Mouse (Mus musculus): ENCODE results near the gene Acot8. TPM values are rescaled to one million over a fixed set of nuclear protein-coding genes. Genes with fewer than 3 reads are reported as not detected.

Acot8 gene
- polyA plus RNA-seq, 1 experiment from 2014 or later, result 18.9 TPM

- Histone ChIP-seq H3K27me3 (replicated peaks; ENCODE audit: insufficient read depth, low read length) (no peaks in the 10 kb centered on the region), H3K27ac (ENCODE audit: low read length) (no peak overlapping the region), H3K9ac (replicated peaks; ENCODE audit: low read depth) (no peak overlapping the region), H3K4me3 (ENCODE audit: low read depth, low read length) (no peak overlapping the region), H3K36me3 (ENCODE audit: insufficient read depth, low read length) (no peaks in the 10 kb centered on the region), H3K4me2 (replicated peaks; ENCODE audit: low read depth, low read length) (no peak overlapping the region), H3K9me3 (ENCODE audit: low read length) (no peaks in the 10 kb centered on the region), H3K4me1 (ENCODE audit: insufficient read depth, low read depth, low read length) (0 out of 2 replicates have a peak, but pooled peaks cover 6% of the 10 kb centered on the region)
- ATAC-seq (no peak), DNase-seq (ENCODE audit: low spot score) (no peak)
- WGBS, result 63% methylated on average over 4 of the region's 4 CpGs
- no peak for TF ChIP-seq CTCF (IDR thresholded peaks at IDR 0.05)
- no peak for TF ChIP-seq EP300 (IDR thresholded peaks at IDR 0.05)
Observed at GRCm38 (mm10) chr2:164781876-164782275, 22.8 kb downstream of the Acot8 start.

GRCm38 (mm10) chr2:164779481-164780086 is 25.1 kb downstream of the Acot8 start, which contains the start of gene Tnnc2:
TSS of gene Tnnc2 (minus strand) at chr2:164779967.
- Histone ChIP-seq H3K36me3 (ENCODE audit: insufficient read depth, low read length) (no peaks in the 10 kb centered on the region), H3K27me3 (replicated peaks; ENCODE audit: insufficient read depth, low read length) (no peaks in the 10 kb centered on the region), H3K9me3 (ENCODE audit: low read length) (no peaks in the 10 kb centered on the region), H3K4me2 (replicated peaks; ENCODE audit: low read depth, low read length) (no peak within 1 kb of the TSS), H3K9ac (replicated peaks; ENCODE audit: low read depth) (no peak within 1 kb of the TSS), H3K27ac (ENCODE audit: low read length) (no peak within 1 kb of the TSS), H3K4me1 (ENCODE audit: insufficient read depth, low read depth, low read length) (no peaks in the 10 kb centered on the region), H3K4me3 (ENCODE audit: low read depth, low read length) (no peak within 1 kb of the TSS)
- ATAC-seq (no peak), DNase-seq (ENCODE audit: low spot score) (no peak)
- TF ChIP-seq EP300 (IDR thresholded peaks at IDR 0.05) (no peak), CTCF (IDR thresholded peaks at IDR 0.05) (no peak)
- WGBS, result 65% methylated on average over 8 of the region's 8 CpGs

GRCm38 (mm10) chr2:164778809-164779208 is 25.9 kb downstream of the Acot8 start:
- Histone ChIP-seq H3K9ac (replicated peaks; ENCODE audit: low read depth) (no peak overlapping the region), H3K9me3 (ENCODE audit: low read length) (no peaks in the 10 kb centered on the region), H3K4me1 (ENCODE audit: insufficient read depth, low read depth, low read length) (no peaks in the 10 kb centered on the region), H3K27me3 (replicated peaks; ENCODE audit: insufficient read depth, low read length) (no peaks in the 10 kb centered on the region), H3K4me3 (ENCODE audit: low read depth, low read length) (no peak overlapping the region), H3K27ac (ENCODE audit: low read length) (no peak overlapping the region), H3K4me2 (replicated peaks; ENCODE audit: low read depth, low read length) (no peak overlapping the region), H3K36me3 (ENCODE audit: insufficient read depth, low read length) (no peaks in the 10 kb centered on the region)
- 59% methylated on average over 7 of the region's 7 CpGs for WGBS
- no peak for DNase-seq (ENCODE audit: low spot score)
- no peak for ATAC-seq
- no peak for TF ChIP-seq CTCF (IDR thresholded peaks at IDR 0.05)
- TF ChIP-seq EP300 (IDR thresholded peaks at IDR 0.05), result no peak

- ATAC-seq (no peak), DNase-seq (ENCODE audit: low spot score) (no peak)
- H3K4me2 ChIP-seq (replicated peaks; ENCODE audit: low read depth, low read length), result no peak overlapping the region
- H3K9me3 ChIP-seq (ENCODE audit: low read length), result no peaks in the 10 kb centered on the region
- no peaks in the 10 kb centered on the region for H3K4me1 ChIP-seq (ENCODE audit: insufficient read depth, low read depth, low read length)
- TF ChIP-seq CTCF (IDR thresholded peaks at IDR 0.05) (no peak), EP300 (IDR thresholded peaks at IDR 0.05) (no peak)
- H3K36me3 ChIP-seq (ENCODE audit: insufficient read depth, low read length), result no peaks in the 10 kb centered on the region
- no peak overlapping the region for H3K4me3 ChIP-seq (ENCODE audit: low read depth, low read length)
- no peak overlapping the region for H3K9ac ChIP-seq (replicated peaks; ENCODE audit: low read depth)
- WGBS, result 87% methylated on average over 11 of the region's 11 CpGs
- no peaks in the 10 kb centered on the region for H3K27me3 ChIP-seq (replicated peaks; ENCODE audit: insufficient read depth, low read length)
- H3K27ac ChIP-seq (ENCODE audit: low read length), result no peak overlapping the region
Observed at GRCm38 (mm10) chr2:164778015-164778287, 26.7 kb downstream of the Acot8 start.

- Histone ChIP-seq H3K4me1 (ENCODE audit: insufficient read depth, low read depth, low read length) (no peaks in the 10 kb centered on the region), H3K4me3 (ENCODE audit: low read depth, low read length) (no peak overlapping the region), H3K4me2 (replicated peaks; ENCODE audit: low read depth, low read length) (no peak overlapping the region), H3K27me3 (replicated peaks; ENCODE audit: insufficient read depth, low read length) (no peaks in the 10 kb centered on the region), H3K36me3 (ENCODE audit: insufficient read depth, low read length) (no peaks in the 10 kb centered on the region), H3K9ac (replicated peaks; ENCODE audit: low read depth) (no peak overlapping the region), H3K9me3 (ENCODE audit: low read length) (no peaks in the 10 kb centered on the region), H3K27ac (ENCODE audit: low read length) (no peak overlapping the region)
- no peak for TF ChIP-seq EP300 (IDR thresholded peaks at IDR 0.05)
- 78% methylated on average over 30 of the region's 30 CpGs for WGBS
- DNase-seq (ENCODE audit: low spot score) (no peak), ATAC-seq (no peak)
Observed at GRCm38 (mm10) chr2:164777246-164778014, 27.3 kb downstream of the Acot8 start.

- H3K27me3 ChIP-seq (replicated peaks; ENCODE audit: insufficient read depth, low read length), result no peaks in the 10 kb centered on the region
- no peak overlapping the region for H3K27ac ChIP-seq (ENCODE audit: low read length)
- no peak overlapping the region for H3K9ac ChIP-seq (replicated peaks; ENCODE audit: low read depth)
- no peaks in the 10 kb centered on the region for H3K36me3 ChIP-seq (ENCODE audit: insufficient read depth, low read length)
- no peaks in the 10 kb centered on the region for H3K9me3 ChIP-seq (ENCODE audit: low read length)
- H3K4me3 ChIP-seq (ENCODE audit: low read depth, low read length), result no peak overlapping the region
- no peak for DNase-seq (ENCODE audit: low spot score)
- WGBS, result 67% methylated on average over 17 of the region's 17 CpGs
- no peaks in the 10 kb centered on the region for H3K4me1 ChIP-seq (ENCODE audit: insufficient read depth, low read depth, low read length)
- TF ChIP-seq EP300 (IDR thresholded peaks at IDR 0.05) (no peak), CTCF (IDR thresholded peaks at IDR 0.05) (no peak)
- H3K4me2 ChIP-seq (replicated peaks; ENCODE audit: low read depth, low read length), result no peak overlapping the region
- ATAC-seq, result no peak
Observed at GRCm38 (mm10) chr2:164776801-164777200, 27.9 kb downstream of the Acot8 start.

Measured in lung, postnatal 0 days (tissue).